Mouse (Mus musculus) liver, adult 2 months (tissue): ENCODE results near the gene Syngr3.
"Not testable (repeated sequence)": the region's sequence is repeated elsewhere in the genome, so short reads cannot be mapped to it uniquely, and the experiment has no call there.

Experiments used
- CTCF ChIP-seq: fragments of 200-500 bp; IDR thresholded peaks from 2 replicates; pipeline ENCODE4 v1.5.1; 2011; ENCODE audit warnings: low read depth, low read length, control low read depth
- POLR2A ChIP-seq: fragments of 200-500 bp; IDR thresholded peaks from 2 replicates; pipeline ENCODE4 v1.6.1; 2011; ENCODE audit warnings: low read length, control low read depth; ENCODE audit not compliant: insufficient read depth; ENCODE audit errors: extremely low read depth

DNA sequence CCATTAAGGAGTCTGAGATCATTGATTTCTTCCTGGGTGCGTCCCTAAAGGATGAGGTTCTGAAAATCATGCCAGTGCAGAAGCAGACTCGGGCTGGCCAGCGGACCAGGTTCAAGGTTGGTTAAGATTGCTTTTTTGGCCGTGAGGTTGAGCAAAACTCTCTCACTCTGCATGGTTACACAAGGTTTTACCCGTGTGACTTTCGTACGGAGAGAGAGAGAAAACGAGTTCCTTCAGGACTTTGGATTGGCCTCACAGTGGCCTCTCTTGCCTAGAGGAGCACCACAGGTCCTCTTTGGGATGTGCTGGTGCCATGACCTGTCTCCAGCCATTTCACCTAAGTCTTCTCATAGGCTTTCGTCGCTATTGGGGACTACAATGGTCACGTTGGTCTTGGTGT, 30.9 kb upstream of the Syngr3 start:
- TF ChIP-seq CTCF, POLR2A: not testable (repeated sequence)
